Mouse (Mus musculus): Measurements from ENCODE around the gene Slc16a2.

GRCm38 (mm10) chrX:103791329-103791728 is 30.5 kb downstream of the Slc16a2 start:
- TF ChIP-seq POLR2A (IDR thresholded peaks at IDR 0.05; ENCODE audit: borderline replicate concordance, extremely low read depth, low read depth, low read length): no peak
- no peak for TF ChIP-seq CTCF (IDR thresholded peaks at IDR 0.05; ENCODE audit: insufficient read depth, low read length)
